Mouse (Mus musculus): ENCODE data around the gene Zfp558.

- TF ChIP-seq CTCF (IDR thresholded peaks at IDR 0.05; ENCODE audit: control insufficient read depth, insufficient read depth, low read length) (no peak), POLR2A (IDR thresholded peaks at IDR 0.05; ENCODE audit: borderline replicate concordance, control insufficient read depth, low read depth, low read length) (no peak)
Measured at GRCm38 (mm10) chr9:18456520-18456919, 21.5 kb downstream of the Zfp558 start.
